Mouse (Mus musculus) liver, postnatal 0 days (tissue): Measurements from ENCODE around the gene Maea.

Source experiments
- CTCF ChIP-seq: sonication (generic); IDR thresholded peaks from 2 replicates; pipeline ENCODE4 v1.5.1; 2016; ENCODE audit warnings: antibody characterized with exemption, low read depth
- EP300 ChIP-seq: IDR thresholded peaks from 2 replicates; pipeline ENCODE4 v1.6.1; 2016; ENCODE audit warnings: antibody characterized with exemption, low read depth, mild to moderate bottlenecking

DNA sequence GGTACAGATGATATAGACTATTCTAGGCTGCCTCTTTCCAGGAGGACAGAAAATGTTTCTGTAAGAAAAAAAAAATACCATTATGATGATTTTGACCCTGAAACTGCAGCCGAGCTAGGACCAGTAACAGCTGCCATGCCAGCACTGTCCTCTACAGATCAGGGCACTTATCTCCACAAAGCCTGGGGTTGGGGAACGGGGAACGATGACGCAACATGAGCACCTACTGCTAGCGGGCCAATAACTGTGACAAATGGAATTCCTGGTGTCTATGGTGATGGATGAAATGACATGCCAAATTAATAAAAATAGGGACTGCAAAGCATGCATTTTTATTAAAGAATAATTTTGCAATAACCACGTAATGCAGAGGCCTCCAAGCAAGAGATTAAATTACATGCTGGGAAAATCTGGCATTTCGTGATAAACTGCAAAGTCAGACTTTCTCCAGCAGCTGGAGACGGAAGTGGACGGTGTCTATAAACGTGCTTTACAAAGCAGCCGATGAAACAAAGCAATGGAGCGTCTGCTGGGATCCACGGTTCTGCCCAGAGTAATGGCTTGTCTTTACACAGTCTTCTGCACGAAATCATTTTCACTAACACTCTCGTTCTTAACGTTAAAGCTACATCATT, 41.4 kb upstream of the Maea start:
- TF ChIP-seq CTCF (no peak), EP300 (no peak)
